Mouse (Mus musculus) MEL (cell line): ENCODE measurements around the gene Trpm3.

ENCODE experiments used
- CHD1 ChIP-seq: IDR thresholded peaks from 2 replicates; pipeline ENCODE4 v1.6.1; 2012; ENCODE audit warnings: low read depth, mild to moderate bottlenecking, inconsistent platforms, low read length, improper control_type of control experiment
- CTCF ChIP-seq, 3 experiments: IDR thresholded peaks in 2 of 3; conservative IDR thresholded peaks in 1 of 3; 2 replicates each; pipeline ENCODE4 v1.5.1; 2011 to 2012; ENCODE audit warnings: low read length in 3 of 3, low read depth in 2 of 3, mild to moderate bottlenecking in 2 of 3, improper control_type of control experiment in 1 of 3, inconsistent platforms in 1 of 3, mixed read lengths in 1 of 3, moderate library complexity in 1 of 3; ENCODE audit not compliant: control insufficient read depth in 1 of 3, insufficient read depth in 1 of 3, poor library complexity in 1 of 3, severe bottlenecking in 1 of 3
- ELF1 ChIP-seq: IDR thresholded peaks from 2 replicates; pipeline ENCODE4 v1.6.1; 2014; ENCODE audit warnings: low read depth, mild to moderate bottlenecking, inconsistent platforms, low read length, improper control_type of control experiment, moderate library complexity
- ETS1 ChIP-seq: IDR thresholded peaks from 2 replicates; pipeline ENCODE4 v1.6.1; 2012; ENCODE audit warnings: low read depth, mild to moderate bottlenecking, inconsistent platforms, low read length, improper control_type of control experiment, moderate library complexity
- NELFE ChIP-seq: IDR thresholded peaks from 2 replicates; pipeline ENCODE4 v1.6.1; 2011; ENCODE audit warnings: low read depth, low read length, improper control_type of control experiment
- POLR2A ChIP-seq, 2 experiments: IDR thresholded peaks; 2 replicates each; pipeline ENCODE4 v1.6.1; 2011 to 2012; ENCODE audit warnings: low read length in 2 of 2, mild to moderate bottlenecking in 2 of 2, control low read depth in 1 of 2, improper control_type of control experiment in 1 of 2, low read depth in 1 of 2, moderate library complexity in 1 of 2; ENCODE audit not compliant: control insufficient read depth in 1 of 2, insufficient read depth in 1 of 2, poor library complexity in 1 of 2
- TBP ChIP-seq: IDR thresholded peaks from 2 replicates; pipeline ENCODE4 v1.8.0; 2011; ENCODE audit warnings: low read depth, low read length, improper control_type of control experiment
- ZKSCAN1 ChIP-seq: IDR thresholded peaks from 2 replicates; pipeline ENCODE4 v1.6.1; 2012; ENCODE audit warnings: low read depth, mild to moderate bottlenecking, inconsistent platforms, low read length, improper control_type of control experiment, moderate library complexity

DNA sequence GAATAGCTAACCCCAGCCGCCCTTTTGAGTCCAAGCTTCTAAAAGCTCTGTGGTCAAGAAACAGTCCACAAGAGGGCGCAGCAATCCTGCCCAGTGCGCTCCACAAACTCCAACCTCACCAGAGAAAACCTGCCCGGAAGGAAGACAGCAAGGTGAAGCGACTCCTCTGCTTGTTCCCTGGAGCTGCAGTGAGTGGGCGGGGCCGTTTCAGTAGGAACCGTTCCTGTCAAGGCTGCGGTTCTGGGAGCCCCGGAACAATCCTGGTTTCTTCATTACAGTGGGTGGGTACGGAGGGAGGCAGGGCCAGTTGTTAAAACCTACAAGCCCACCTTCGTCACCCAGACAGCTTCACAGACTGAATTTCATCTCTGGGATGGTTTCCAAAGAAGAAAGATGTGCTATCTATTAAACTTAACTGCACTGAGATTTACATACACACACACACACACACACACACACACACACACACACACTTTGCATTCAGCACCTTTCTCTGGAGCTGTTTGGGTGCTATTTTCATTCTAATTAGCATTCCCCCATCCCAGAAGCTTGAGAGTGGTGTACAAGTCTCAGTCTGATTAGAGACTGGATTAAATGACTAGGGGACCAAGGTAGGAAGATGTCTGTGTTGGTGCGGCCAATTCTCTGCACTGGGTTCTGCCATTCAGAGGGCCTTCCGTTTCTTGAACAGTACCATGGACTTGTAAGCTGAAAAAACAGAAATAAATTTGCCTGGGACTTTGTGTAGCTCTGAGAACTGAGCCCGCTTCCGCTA is 777.2 kb downstream of the Trpm3 start:
- TF ChIP-seq NELFE (no peak), TBP (no peak), ZKSCAN1 (no peak), ETS1 (no peak), CTCF (IDR thresholded peaks at IDR 0.05 in 2 of 3, conservative IDR thresholded peaks at IDR 0.05 in 1 of 3; ENCODE audit: control insufficient read depth in 1 of 3, insufficient read depth in 1 of 3, low read depth in 2 of 3, low read length in 3 of 3, poor library complexity in 1 of 3, severe bottlenecking in 1 of 3) (peak in 2 of 3 experiments; percentile 18 to 47; a peak in 3 of 6 replicates), CHD1 (no peak), ELF1 (no peak), POLR2A (IDR thresholded peaks at IDR 0.05; ENCODE audit: control insufficient read depth in 1 of 2, insufficient read depth in 1 of 2, low read depth in 1 of 2, low read length in 2 of 2, poor library complexity in 1 of 2) (no peak)
